Mouse (Mus musculus) CH12.LX (cell line): ENCODE data around the gene Hmox1. TPM values are rescaled to one million over a fixed set of nuclear protein-coding genes. Genes with fewer than 3 reads are reported as not detected.

ENCODE experiments used
- DNase-seq: peaks from one replicate; pipeline ENCODE4 v3.0.0-alpha.2; 2013; ENCODE audit errors: extremely low read depth
- H3K27ac ChIP-seq: 2 replicates; pipeline ENCODE4 v1.5.1; 2012; ENCODE audit warnings: low read depth, mild to moderate bottlenecking, control low read depth, moderate library complexity; ENCODE audit not compliant: insufficient read depth
- H3K27me3 ChIP-seq: replicated peaks from 2 replicates; pipeline ENCODE3; 2012; ENCODE audit warnings: inconsistent platforms
- H3K36me3 ChIP-seq, 2 experiments: replicated peaks in 1 of 2; 2 replicates each; pipeline versions ENCODE3 to v1.6.1; 2012; ENCODE audit warnings: inconsistent platforms in 1 of 2, low read length in 1 of 2, mild to moderate bottlenecking in 1 of 2, mixed read lengths in 1 of 2, moderate library complexity in 1 of 2; ENCODE audit not compliant: control insufficient read depth in 1 of 2, insufficient read depth in 1 of 2
- H3K4me1 ChIP-seq, 2 experiments: 2 replicates each; pipeline ENCODE4 v1.6.1; 2012; ENCODE audit warnings: inconsistent platforms in 1 of 2, moderate library complexity in 1 of 2; ENCODE audit not compliant: insufficient read depth in 2 of 2, control insufficient read depth in 1 of 2
- H3K4me2 ChIP-seq: 2 replicates; pipeline ENCODE4 v1.6.1; 2012; ENCODE audit warnings: low read depth, mild to moderate bottlenecking, control low read depth; ENCODE audit not compliant: poor library complexity, insufficient read depth, severe bottlenecking
- H3K4me3 ChIP-seq, 3 experiments: fragments of 150-350 bp in 1 of 3; sonication (generic) in 1 of 3; replicated peaks in 1 of 3; 2 replicates each; pipeline versions ENCODE3 to v1.5.1; 2011 to 2012; ENCODE audit warnings: low read depth in 2 of 3, low read length in 2 of 3, mild to moderate bottlenecking in 2 of 3, moderate library complexity in 2 of 3, control low read depth in 1 of 3, improper control_type of control experiment in 1 of 3, inconsistent platforms in 1 of 3, mixed read lengths in 1 of 3; ENCODE audit not compliant: poor library complexity in 1 of 3
- H3K79me2 ChIP-seq: replicated peaks from 2 replicates; pipeline ENCODE4 v1.6.1; 2012; ENCODE audit warnings: mild to moderate bottlenecking, moderate library complexity; ENCODE audit not compliant: control insufficient read depth, poor library complexity, insufficient read depth, severe bottlenecking; ENCODE audit errors: extremely low read depth
- H3K9ac ChIP-seq: 2 replicates; pipeline ENCODE4 v1.6.1; 2012; ENCODE audit warnings: low read depth, mild to moderate bottlenecking, control low read depth, moderate library complexity; ENCODE audit not compliant: insufficient read depth
- H3K9me3 ChIP-seq: replicated peaks from 2 replicates; pipeline ENCODE3; 2012; ENCODE audit warnings: low read length, inconsistent platforms, mixed read lengths
- CHD1 ChIP-seq: IDR thresholded peaks from 2 replicates; pipeline ENCODE4 v1.6.1; 2012; ENCODE audit warnings: low read depth, low read length, improper control_type of control experiment, inconsistent platforms
- CTCF ChIP-seq, 2 experiments: IDR thresholded peaks in 1 of 2; conservative IDR thresholded peaks in 1 of 2; 2 replicates each; pipeline ENCODE4 v1.5.1; 2011 to 2012; ENCODE audit warnings: low read depth in 2 of 2, low read length in 2 of 2, improper control_type of control experiment in 1 of 2, inconsistent platforms in 1 of 2, mild to moderate bottlenecking in 1 of 2, moderate library complexity in 1 of 2
- E2F4 ChIP-seq: IDR thresholded peaks from 2 replicates; pipeline ENCODE4 v1.6.1; 2011; ENCODE audit warnings: low read depth, low read length, improper control_type of control experiment; ENCODE audit not compliant: insufficient replicate concordance
- ELF1 ChIP-seq: IDR thresholded peaks from 2 replicates; pipeline ENCODE4 v1.6.1; 2014; ENCODE audit warnings: low read depth, mild to moderate bottlenecking, inconsistent platforms, low read length, improper control_type of control experiment
- EP300 ChIP-seq: IDR thresholded peaks from 2 replicates; pipeline ENCODE4 v1.6.1; 2011; ENCODE audit warnings: low read length, improper control_type of control experiment
- ETS1 ChIP-seq: conservative IDR thresholded peaks from 2 replicates; pipeline ENCODE4 v1.6.1; 2012; ENCODE audit warnings: low read depth, mild to moderate bottlenecking, inconsistent platforms, low read length, improper control_type of control experiment, moderate library complexity
- GABPA ChIP-seq: IDR thresholded peaks from 2 replicates; pipeline ENCODE4 v1.6.1; 2012; ENCODE audit warnings: low read depth, low read length, improper control_type of control experiment, inconsistent platforms; ENCODE audit not compliant: insufficient replicate concordance
- IRF4 ChIP-seq: IDR thresholded peaks from 2 replicates; pipeline ENCODE4 v1.6.1; 2014; ENCODE audit warnings: low read depth, mild to moderate bottlenecking, inconsistent platforms, low read length, improper control_type of control experiment
- JUND ChIP-seq: conservative IDR thresholded peaks from 2 replicates; pipeline ENCODE4 v1.6.1; 2011; ENCODE audit warnings: low read depth, low read length, improper control_type of control experiment
- KAT2A ChIP-seq: IDR thresholded peaks from 2 replicates; pipeline ENCODE4 v1.6.1; 2012; ENCODE audit warnings: low read length, improper control_type of control experiment, inconsistent platforms; ENCODE audit not compliant: insufficient replicate concordance
- MAZ ChIP-seq: IDR thresholded peaks from 2 replicates; pipeline ENCODE4 v1.6.1; 2012; ENCODE audit warnings: low read depth, mild to moderate bottlenecking, inconsistent platforms, low read length, improper control_type of control experiment, moderate library complexity
- NRF1 ChIP-seq: IDR thresholded peaks from 2 replicates; pipeline ENCODE4 v1.6.1; 2014; ENCODE audit warnings: low read depth, mild to moderate bottlenecking, inconsistent platforms, low read length, improper control_type of control experiment, moderate library complexity
- PAX5 ChIP-seq: IDR thresholded peaks from 2 replicates; pipeline ENCODE4 v1.6.1; 2012; ENCODE audit warnings: low read length, inconsistent platforms, mixed read lengths
- POLR2A ChIP-seq: IDR thresholded peaks from 2 replicates; pipeline ENCODE4 v1.6.1; 2011; ENCODE audit warnings: low read depth, mild to moderate bottlenecking, improper control_type of control experiment, low read length
- POLR2AphosphoS2 ChIP-seq: IDR thresholded peaks from 2 replicates; pipeline ENCODE4 v1.6.1; 2011; ENCODE audit warnings: low read depth, low read length, improper control_type of control experiment
- SIN3A ChIP-seq: IDR thresholded peaks from 2 replicates; pipeline ENCODE4 v1.6.1; 2012; ENCODE audit warnings: low read length, improper control_type of control experiment, inconsistent platforms
- TBP ChIP-seq: conservative IDR thresholded peaks from 2 replicates; pipeline ENCODE4 v1.6.1; 2011; ENCODE audit warnings: low read depth, low read length, improper control_type of control experiment
- UBTF ChIP-seq: IDR thresholded peaks from 2 replicates; pipeline ENCODE4 v1.6.1; 2012; ENCODE audit warnings: low read depth, mild to moderate bottlenecking, inconsistent platforms, low read length, improper control_type of control experiment, moderate library complexity
- ZC3H11A ChIP-seq: IDR thresholded peaks from 2 replicates; pipeline ENCODE4 v1.6.1; 2012; ENCODE audit warnings: low read depth, mild to moderate bottlenecking, inconsistent platforms, low read length, improper control_type of control experiment
- ZMIZ1 ChIP-seq: IDR thresholded peaks from 2 replicates; pipeline ENCODE4 v1.6.1; 2012; ENCODE audit warnings: low read depth, mild to moderate bottlenecking, inconsistent platforms, low read length, improper control_type of control experiment
- ZNF384 ChIP-seq: IDR thresholded peaks from 2 replicates; pipeline ENCODE4 v1.6.1; 2012; ENCODE audit warnings: low read depth, low read length, improper control_type of control experiment, inconsistent platforms
- dilution Hi-C: fragments of 300-500 bp; cut with MboI; formaldehyde crosslinking; loops from 2 replicates; pipeline ENCODE4 v1.14.3; 2020; ENCODE audit warnings: low sequenced_read_pairs; ENCODE audit not compliant: extremely low pct_unique_long_range_greater_than_20kb, extremely low pct_ligation_motif_present
- in situ Hi-C: fragments of 300-500 bp; cut with MboI; formaldehyde crosslinking; loops from 3 replicates; pipeline ENCODE4 v1.14.3; 2019; ENCODE audit warnings: low sequenced_read_pairs, low pct_ligation_motif_present, low pct_unique_long_range_greater_than_20kb, mixed read lengths
- polyA plus RNA-seq: library from polyadenylated mRNA; unstranded; fragments of >175 nt; gene quantifications from 2 replicates; pipeline ENCODE4 v1.2.1, GENCODE M21; 2012; ENCODE audit warnings: low read depth; ENCODE audit not compliant: insufficient read length
- total RNA-seq, 2 experiments: library from RNA; depleted of rRNA; stranded (reverse); fragments of 300-350 nt in 1 of 2; fragments of >200 nt in 1 of 2; gene quantifications; 2 replicates each; pipeline ENCODE4 v1.2.3; 2012 to 2014

Hmox1 gene
- total and polyA plus RNA-seq, 3 experiments: 39.7 to 92.2 (median 67.3) TPM

- TF ChIP-seq UBTF: no peak
- TF ChIP-seq GABPA: no peak
- no peak for TF ChIP-seq MAZ
- no peak for TF ChIP-seq ETS1
- no peak for TF ChIP-seq POLR2A
- TF ChIP-seq, all 38 proteins: peak for 0
- Histone ChIP-seq H3K9me3 (no peaks in the 10 kb centered on the region), H3K27me3 (no peaks in the 10 kb centered on the region), H3K4me2 (no peak overlapping the region), H3K27ac (no peak overlapping the region), H3K79me2 (peaks cover 3% of the 10 kb centered on the region), H3K36me3 (peaks cover 86 to 95% of the 10 kb centered on the region in 2 experiments), H3K4me1 (peaks cover 0 to 54% of the 10 kb centered on the region in 2 experiments; a peak in 3 of 4 replicates), H3K9ac (no peak overlapping the region), H3K4me3 (no peak overlapping the region)
- dilution Hi-C loops: no loop called here
- no peak for DNase-seq
- in situ Hi-C loops: no loop called here
These were observed 25.9 kb downstream of the Hmox1 start for GRCm38 (mm10) chr8:75119287-75119686.

- Histone ChIP-seq H3K27me3 (no peaks in the 10 kb centered on the region), H3K9me3 (no peaks in the 10 kb centered on the region), H3K4me2 (no peak overlapping the region), H3K4me3 (no peak overlapping the region), H3K36me3 (peaks cover 86 to 95% of the 10 kb centered on the region in 2 experiments)
- in situ Hi-C loops: no loop called here
- TF ChIP-seq EP300: peak; percentile 70
- no peak for TF ChIP-seq ELF1
- TF ChIP-seq JUND: no peak
- TF ChIP-seq ZC3H11A: no peak
- no peak for TF ChIP-seq ZNF384
- peak; percentile 59; the same call in 1 of the 2 replicates for TF ChIP-seq IRF4
- no peak for TF ChIP-seq POLR2A
- no peak for TF ChIP-seq GABPA
- no peak for TF ChIP-seq CHD1
- TF ChIP-seq, all 38 proteins: peak for 2
- Histone ChIP-seq H3K27ac (no peak overlapping the region), H3K9ac (no peak overlapping the region), H3K79me2 (peaks cover 3% of the 10 kb centered on the region), H3K4me1 (peaks cover 0 to 52% of the 10 kb centered on the region in 2 experiments; a peak in 3 of 4 replicates)
- peak; percentile 79 for DNase-seq
- dilution Hi-C loops: no loop called here
These were observed 26.3 kb downstream of the Hmox1 start for GRCm38 (mm10) chr8:75119747-75120146.

GRCm38 (mm10) chr8:75127406-75127805 lies 34.0 kb downstream of the Hmox1 start:
- no peak overlapping the region for H3K4me2 ChIP-seq
- peaks cover 69 to 97% of the 10 kb centered on the region in 2 experiments for H3K36me3 ChIP-seq
- H3K4me3 ChIP-seq: no peak overlapping the region
- TF ChIP-seq ZMIZ1 (no peak), TBP (no peak), E2F4 (no peak), IRF4 (no peak), UBTF (no peak), SIN3A (no peak), POLR2AphosphoS2 (no peak), NRF1 (no peak), KAT2A (no peak), POLR2A (no peak), EP300 (no peak), ETS1 (no peak), CHD1 (no peak), PAX5 (no peak), CTCF (conservative IDR thresholded peaks at IDR 0.05 in 1 of 2, IDR thresholded peaks at IDR 0.05 in 1 of 2; ENCODE audit: low read depth in 2 of 2, low read length in 2 of 2) (no peak)
- H3K9me3 ChIP-seq: no peaks in the 10 kb centered on the region
- in situ Hi-C loops: loop anchor here (25.0 kb wide), 1 partner anchor 110 kb away; no protein-coding TSS in a partner anchor
- H3K9ac ChIP-seq: no peak overlapping the region
- no peak overlapping the region for H3K27ac ChIP-seq
- H3K27me3 ChIP-seq: no peaks in the 10 kb centered on the region
- H3K4me1 ChIP-seq: no peaks in the 10 kb centered on the region
- dilution Hi-C loops: no loop called here
- H3K79me2 ChIP-seq: no peaks in the 10 kb centered on the region
- DNase-seq: no peak
